Mouse (Mus musculus) forebrain, embryonic 13.5 days (tissue): ENCODE results near the gene Galntl6. TPM values are rescaled to one million over a fixed set of nuclear protein-coding genes. Genes with fewer than 3 reads are reported as not detected.

Source experiments
- ATAC-seq: fragments of 200-750 bp; cut with Nextera tagmentation; 2 replicates; pipeline ENCODE4 v1.8.0; 2017
- H3K27ac ChIP-seq: fragments of 300-500 bp; sonication (generic); 2 replicates; pipeline ENCODE4 v1.5.1; 2015; ENCODE audit warnings: inconsistent platforms, mild to moderate bottlenecking, moderate library complexity
- H3K27me3 ChIP-seq: fragments of 300-500 bp; sonication (generic); 2 replicates; pipeline ENCODE4 v1.6.1; 2015; ENCODE audit warnings: mild to moderate bottlenecking, inconsistent platforms
- H3K36me3 ChIP-seq: fragments of 300-500 bp; sonication (generic); 2 replicates; pipeline ENCODE4 v1.6.1; 2015; ENCODE audit warnings: mild to moderate bottlenecking, inconsistent platforms; ENCODE audit not compliant: poor library complexity, severe bottlenecking
- H3K4me1 ChIP-seq: fragments of 300-500 bp; sonication (generic); 2 replicates; pipeline ENCODE4 v1.6.1; 2015; ENCODE audit warnings: inconsistent platforms
- H3K4me2 ChIP-seq: fragments of 300-500 bp; sonication (generic); 2 replicates; pipeline ENCODE4 v1.6.1; 2015; ENCODE audit warnings: inconsistent platforms, mild to moderate bottlenecking, moderate library complexity
- H3K4me3 ChIP-seq: fragments of 300-500 bp; sonication (generic); 2 replicates; pipeline ENCODE4 v1.5.1; 2015; ENCODE audit warnings: mild to moderate bottlenecking, inconsistent platforms
- H3K9ac ChIP-seq: fragments of 300-500 bp; sonication (generic); 2 replicates; pipeline ENCODE4 v1.6.1; 2015; ENCODE audit warnings: mild to moderate bottlenecking, inconsistent platforms
- H3K9me3 ChIP-seq: fragments of 300-500 bp; sonication (generic); replicated peaks from 2 replicates; pipeline ENCODE4 v1.6.1; 2016; ENCODE audit warnings: inconsistent platforms
- WGBS: fragments of 180-500 bp; shearing (Covaris S2); methylation state at CpG from one replicate; pipeline ENCODE4 v1.1.7; 2015; 5-methylcytosine and 5-hydroxymethylcytosine counted together
- polyA plus RNA-seq: library from polyadenylated mRNA; unstranded; fragments of >200 nt; fragmentation: Nextera tagmentation; extraction: Ambion mirVana; gene quantifications from 2 replicates; pipeline ENCODE4 v1.2.1, GENCODE M21; 2015

Galntl6 gene
- polyA plus RNA-seq, 1 experiment from 2014 or later, result 2.5 TPM

DNA sequence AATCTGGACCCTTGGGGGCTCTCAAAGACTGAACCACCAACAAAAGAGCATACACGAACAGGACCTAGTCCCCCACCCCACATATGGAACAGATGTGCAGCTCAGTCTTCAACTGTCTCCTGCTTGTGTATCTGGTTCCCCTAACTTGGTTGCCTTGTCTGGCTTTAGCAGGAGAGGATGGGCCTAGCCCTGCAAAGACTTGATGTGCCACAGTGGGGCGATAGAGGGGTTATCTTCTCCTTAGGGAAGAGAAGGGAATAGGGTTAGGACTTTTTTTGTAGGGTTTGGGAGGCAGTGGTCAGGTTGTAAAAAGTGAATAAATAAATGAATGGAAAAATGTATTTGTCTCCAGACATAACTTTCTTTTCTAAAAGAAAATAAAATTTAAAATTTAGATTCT is 678.2 kb downstream of the Galntl6 start:
- Histone ChIP-seq H3K4me1 (no peaks in the 10 kb centered on the region), H3K36me3 (no peaks in the 10 kb centered on the region), H3K4me2 (no peak overlapping the region), H3K27ac (no peak overlapping the region), H3K9ac (no peak overlapping the region), H3K27me3 (no peaks in the 10 kb centered on the region), H3K9me3 (no peaks in the 10 kb centered on the region), H3K4me3 (no peak overlapping the region)
- ATAC-seq, result no peak
- WGBS, result 24% methylated on average over 2 of the region's 2 CpGs

GRCm38 (mm10) chr8:58228725-58229124 is 683.7 kb downstream of the Galntl6 start:
- no peak overlapping the region for H3K27ac ChIP-seq
- WGBS, result 89% methylated on average over 1 of the region's 1 CpGs
- H3K4me3 ChIP-seq, result no peak overlapping the region
- no peaks in the 10 kb centered on the region for H3K9me3 ChIP-seq
- H3K27me3 ChIP-seq, result no peaks in the 10 kb centered on the region
- H3K4me1 ChIP-seq, result no peaks in the 10 kb centered on the region
- no peak overlapping the region for H3K4me2 ChIP-seq
- ATAC-seq, result no peak
- no peak overlapping the region for H3K9ac ChIP-seq
- no peaks in the 10 kb centered on the region for H3K36me3 ChIP-seq

GRCm38 (mm10) chr8:58217885-58218284 is 694.6 kb downstream of the Galntl6 start:
- 63% methylated on average over 8 of the region's 8 CpGs for WGBS
- Histone ChIP-seq H3K9ac (no peak overlapping the region), H3K4me3 (no peak overlapping the region), H3K4me2 (no peak overlapping the region), H3K27ac (no peak overlapping the region), H3K36me3 (no peaks in the 10 kb centered on the region), H3K27me3 (no peaks in the 10 kb centered on the region), H3K9me3 (no peaks in the 10 kb centered on the region), H3K4me1 (no peaks in the 10 kb centered on the region)
- no peak for ATAC-seq

GRCm38 (mm10) chr8:58189694-58190093 is 722.7 kb downstream of the Galntl6 start:
- H3K36me3 ChIP-seq, result no peaks in the 10 kb centered on the region
- H3K4me3 ChIP-seq, result no peak overlapping the region
- 94% methylated on average over 1 of the region's 1 CpGs for WGBS
- H3K9ac ChIP-seq, result no peak overlapping the region
- no peaks in the 10 kb centered on the region for H3K4me1 ChIP-seq
- no peaks in the 10 kb centered on the region for H3K27me3 ChIP-seq
- H3K9me3 ChIP-seq, result no peaks in the 10 kb centered on the region
- ATAC-seq, result no peak
- H3K4me2 ChIP-seq, result no peak overlapping the region
- no peak overlapping the region for H3K27ac ChIP-seq

GRCm38 (mm10) chr8:58146961-58147360 is 765.5 kb downstream of the Galntl6 start:
- H3K36me3 ChIP-seq, result no peaks in the 10 kb centered on the region
- H3K4me2 ChIP-seq, result no peak overlapping the region
- no peaks in the 10 kb centered on the region for H3K27me3 ChIP-seq
- WGBS, result 7% methylated on average over 1 of the region's 1 CpGs
- peak; percentile 78 for ATAC-seq
- no peak overlapping the region for H3K9ac ChIP-seq
- no peak overlapping the region for H3K27ac ChIP-seq
- H3K9me3 ChIP-seq, result no peaks in the 10 kb centered on the region
- H3K4me1 ChIP-seq, result no peaks in the 10 kb centered on the region
- no peak overlapping the region for H3K4me3 ChIP-seq

GRCm38 (mm10) chr8:58086733-58087132 is 825.7 kb downstream of the Galntl6 start:
- H3K36me3 ChIP-seq, result no peaks in the 10 kb centered on the region
- WGBS, result 12% methylated on average over 4 of the region's 4 CpGs
- H3K27me3 ChIP-seq, result no peaks in the 10 kb centered on the region
- H3K4me3 ChIP-seq, result no peak overlapping the region
- peaks cover 5% of the 10 kb centered on the region; the same call in 1 of the 2 replicates for H3K4me1 ChIP-seq
- peak; percentile 74 for ATAC-seq
- H3K9ac ChIP-seq, result no peak overlapping the region
- no peak overlapping the region for H3K27ac ChIP-seq
- no peaks in the 10 kb centered on the region for H3K9me3 ChIP-seq
- H3K4me2 ChIP-seq, result no peak overlapping the region

DNA sequence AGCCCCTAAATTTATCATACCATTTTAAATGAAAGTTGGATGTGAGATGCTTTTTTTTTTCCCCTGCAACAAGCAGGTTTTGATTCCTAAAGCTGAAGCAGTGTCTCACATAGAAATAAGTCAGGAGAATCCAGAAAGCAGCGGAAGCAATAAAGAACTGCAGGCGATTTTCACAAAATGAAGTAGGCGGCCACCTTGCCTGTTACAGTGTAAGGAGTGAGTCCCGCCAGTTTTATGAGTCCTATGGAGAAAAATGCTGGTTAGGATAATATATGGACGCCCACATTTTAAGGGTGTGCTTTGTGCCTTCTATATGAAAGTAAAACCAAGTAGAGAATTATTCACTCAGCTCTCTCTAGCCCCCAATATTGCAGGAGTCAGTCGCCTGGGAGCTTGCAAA is 827.5 kb downstream of the Galntl6 start:
- no peaks in the 10 kb centered on the region for H3K9me3 ChIP-seq
- no peaks in the 10 kb centered on the region for H3K36me3 ChIP-seq
- no peaks in the 10 kb centered on the region for H3K27me3 ChIP-seq
- H3K4me1 ChIP-seq, result peaks cover 5% of the 10 kb centered on the region; the same call in 1 of the 2 replicates
- no peak overlapping the region for H3K4me2 ChIP-seq
- WGBS, result 76% methylated on average over 6 of the region's 6 CpGs
- H3K27ac ChIP-seq, result no peak overlapping the region
- no peak for ATAC-seq
- no peak overlapping the region for H3K9ac ChIP-seq
- no peak overlapping the region for H3K4me3 ChIP-seq

DNA sequence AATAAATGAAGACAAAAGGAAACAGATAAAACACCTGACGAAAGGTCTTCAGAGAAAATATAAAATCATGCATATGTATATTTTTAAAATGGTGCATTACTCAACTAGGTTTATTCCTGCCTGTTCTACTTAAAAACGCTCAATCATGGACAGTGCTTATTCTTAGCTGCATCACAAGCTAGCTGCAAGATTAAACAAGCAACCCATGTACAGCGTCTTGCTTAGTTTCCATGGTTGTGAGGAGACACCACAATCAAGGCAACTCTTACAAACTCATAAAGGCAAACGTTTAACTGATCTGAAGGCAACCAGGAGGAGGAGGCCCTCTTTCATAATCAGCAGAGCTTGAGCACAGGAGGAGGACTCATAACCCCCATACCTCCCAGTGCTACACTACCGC is 830.7 kb downstream of the Galntl6 start:
- 87% methylated on average over 5 of the region's 5 CpGs for WGBS

GRCm38 (mm10) chr8:58074611-58075010 is 837.8 kb downstream of the Galntl6 start:
- H3K36me3 ChIP-seq, result no peaks in the 10 kb centered on the region
- WGBS, result 59% methylated on average over 4 of the region's 4 CpGs
- H3K9me3 ChIP-seq, result no peaks in the 10 kb centered on the region
- no peak overlapping the region for H3K27ac ChIP-seq
- H3K4me2 ChIP-seq, result no peak overlapping the region
- H3K9ac ChIP-seq, result no peak overlapping the region
- H3K4me1 ChIP-seq, result no peaks in the 10 kb centered on the region
- no peaks in the 10 kb centered on the region for H3K27me3 ChIP-seq
- H3K4me3 ChIP-seq, result no peak overlapping the region
- no peak for ATAC-seq

More for the DNA sequence above, 830.7 kb downstream of the Galntl6 start:
- Histone ChIP-seq H3K9me3 (no peaks in the 10 kb centered on the region), H3K9ac (no peak overlapping the region), H3K4me3 (no peak overlapping the region), H3K4me2 (no peak overlapping the region), H3K36me3 (no peaks in the 10 kb centered on the region), H3K27ac (no peak overlapping the region), H3K27me3 (no peaks in the 10 kb centered on the region), H3K4me1 (peaks cover 2% of the 10 kb centered on the region; the same call in 1 of the 2 replicates)
- ATAC-seq, result no peak

DNA sequence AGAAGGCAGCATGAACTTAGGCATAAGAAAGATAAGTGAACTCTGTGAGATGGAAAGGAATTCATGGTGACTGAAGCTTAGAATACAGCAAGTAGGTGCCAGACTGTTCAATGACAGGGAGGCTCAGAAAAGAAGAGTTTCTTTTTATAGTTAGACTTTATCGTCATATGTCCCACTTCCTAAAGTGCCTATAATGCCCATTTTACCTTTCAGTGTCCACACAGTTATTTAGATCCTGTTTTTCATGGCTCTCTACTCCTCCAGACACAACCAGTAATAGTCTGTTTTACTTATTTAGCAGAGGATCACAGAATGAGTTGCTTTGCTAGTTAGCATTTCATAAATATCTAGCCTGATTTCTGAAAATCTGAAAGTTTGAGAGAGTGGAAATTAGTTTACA is 838.7 kb downstream of the Galntl6 start:
- no peak overlapping the region for H3K27ac ChIP-seq
- 93% methylated on average over 1 of the region's 1 CpGs for WGBS
- no peaks in the 10 kb centered on the region for H3K36me3 ChIP-seq
- H3K9ac ChIP-seq, result no peak overlapping the region
- no peak for ATAC-seq
- H3K4me1 ChIP-seq, result no peaks in the 10 kb centered on the region
- no peak overlapping the region for H3K4me2 ChIP-seq
- no peaks in the 10 kb centered on the region for H3K27me3 ChIP-seq
- no peaks in the 10 kb centered on the region for H3K9me3 ChIP-seq
- no peak overlapping the region for H3K4me3 ChIP-seq

GRCm38 (mm10) chr8:58032271-58032670 is 880.2 kb downstream of the Galntl6 start:
- no peaks in the 10 kb centered on the region for H3K9me3 ChIP-seq
- no peak overlapping the region for H3K4me2 ChIP-seq
- H3K27me3 ChIP-seq, result no peaks in the 10 kb centered on the region
- H3K27ac ChIP-seq, result no peak overlapping the region
- H3K4me3 ChIP-seq, result no peak overlapping the region
- H3K4me1 ChIP-seq, result peaks cover 4% of the 10 kb centered on the region; the same call in 1 of the 2 replicates
- no peaks in the 10 kb centered on the region for H3K36me3 ChIP-seq
- 37% methylated on average over 3 of the region's 3 CpGs for WGBS
- no peak overlapping the region for H3K9ac ChIP-seq
- ATAC-seq, result peak; percentile 53

- Histone ChIP-seq H3K9me3 (no peaks in the 10 kb centered on the region), H3K4me1 (no peaks in the 10 kb centered on the region), H3K4me2 (no peak overlapping the region), H3K27me3 (no peaks in the 10 kb centered on the region), H3K9ac (no peak overlapping the region), H3K27ac (no peak overlapping the region), H3K36me3 (no peaks in the 10 kb centered on the region), H3K4me3 (no peak overlapping the region)
- ATAC-seq, result no peak
- WGBS, result 88% methylated on average over 4 of the region's 4 CpGs
These were observed 886.9 kb downstream of the Galntl6 start for GRCm38 (mm10) chr8:58025558-58025957.

- Histone ChIP-seq H3K4me3 (no peak overlapping the region), H3K9me3 (no peaks in the 10 kb centered on the region), H3K27me3 (no peaks in the 10 kb centered on the region), H3K9ac (no peak overlapping the region), H3K4me2 (no peak overlapping the region), H3K27ac (no peak overlapping the region), H3K4me1 (no peaks in the 10 kb centered on the region), H3K36me3 (no peaks in the 10 kb centered on the region)
- ATAC-seq, result no peak; the same call in 1 of the 2 replicates
- 93% methylated on average over 1 of the region's 1 CpGs for WGBS
These were observed 887.3 kb downstream of the Galntl6 start for GRCm38 (mm10) chr8:58025094-58025493.
